Mouse (Mus musculus): ENCODE measurements around the gene Tmem253. TPM values are rescaled to one million over a fixed set of nuclear protein-coding genes. Genes with fewer than 3 reads are reported as not detected.

The Tmem253 gene
- total RNA-seq (2021), result under 1 TPM in 1 of 2 experiments, not detected in 1; 0.65 TPM

DNA sequence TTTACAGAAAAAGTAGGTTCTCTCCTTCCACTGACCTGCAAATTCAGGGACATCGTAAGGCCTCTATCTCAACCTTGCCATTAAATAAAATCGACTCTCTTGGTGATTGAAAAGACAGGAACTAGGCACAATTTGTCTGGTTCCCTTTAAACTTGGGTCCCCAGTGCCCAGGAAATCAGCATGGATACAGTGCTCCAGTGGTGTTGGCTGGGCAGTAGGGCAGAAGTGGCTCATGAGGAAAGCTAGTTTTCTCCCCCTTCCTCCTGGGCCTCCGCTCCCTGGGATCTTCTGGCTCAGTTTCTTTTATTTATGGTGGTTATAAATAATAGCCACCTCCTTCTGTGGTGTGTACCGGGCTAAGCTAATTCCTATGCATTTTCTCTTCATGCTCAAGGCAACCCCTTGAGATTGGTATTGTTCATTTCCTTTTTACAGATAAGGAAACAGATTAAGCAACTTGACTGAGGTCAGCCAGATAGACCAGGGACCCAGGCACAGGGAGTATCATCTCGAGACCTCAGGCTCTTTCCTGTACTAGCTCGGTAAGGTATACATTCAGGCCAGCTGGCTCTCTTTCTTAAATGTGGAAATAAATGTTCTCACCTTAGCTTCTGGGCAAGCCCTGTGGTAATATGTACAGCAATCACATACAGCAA lies at the start of gene Tmem253:
TSS of gene Tmem253 (plus strand) at position 214 of the 656 bp plus-strand sequence.
- DNase-seq, result no peak

DNA sequence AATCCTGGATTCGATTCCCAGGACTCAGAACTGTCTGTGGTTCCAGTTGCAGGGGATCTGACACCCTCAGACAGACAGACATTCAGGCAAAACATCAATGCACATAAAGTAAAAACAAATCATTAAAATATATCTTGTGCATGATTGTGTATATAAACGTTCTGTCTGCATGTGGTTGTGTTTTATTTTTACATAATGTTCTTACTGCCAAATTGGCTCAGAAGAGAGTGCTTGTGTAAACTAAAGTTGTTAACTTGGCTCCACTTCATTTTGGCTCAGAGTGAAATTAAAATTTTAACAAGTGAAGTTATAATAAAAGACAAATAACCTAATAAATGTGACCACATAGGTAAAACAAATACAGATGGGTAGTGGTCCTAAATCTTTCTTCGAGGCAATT lies 48.1 kb upstream of the Tmem253 start:
- DNase-seq, result no peak

- no peak for DNase-seq
Observed at GRCm38 (mm10) chr14:51979252-51979651, 36.2 kb upstream of the Tmem253 start.

DNA sequence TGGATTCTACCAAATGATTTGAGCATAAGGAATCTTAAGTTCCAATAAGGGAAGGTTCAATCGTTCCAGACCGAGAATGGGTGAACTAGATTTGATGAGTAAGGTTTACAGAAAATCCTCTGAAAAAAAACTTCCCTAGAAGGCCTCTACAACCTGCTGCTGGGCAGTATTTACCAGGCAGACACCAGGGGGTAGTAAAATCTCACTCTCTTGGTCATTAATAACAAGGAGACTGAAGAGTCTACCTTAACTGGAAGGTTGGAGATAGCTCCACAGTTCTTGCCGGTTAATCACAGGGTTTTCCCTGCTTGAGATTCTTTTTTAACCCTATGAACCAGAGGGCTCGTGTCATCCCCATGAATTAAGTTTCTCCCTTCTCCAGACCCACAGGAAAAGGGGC lies 32.2 kb upstream of the Tmem253 start:
- no peak for DNase-seq

DNA sequence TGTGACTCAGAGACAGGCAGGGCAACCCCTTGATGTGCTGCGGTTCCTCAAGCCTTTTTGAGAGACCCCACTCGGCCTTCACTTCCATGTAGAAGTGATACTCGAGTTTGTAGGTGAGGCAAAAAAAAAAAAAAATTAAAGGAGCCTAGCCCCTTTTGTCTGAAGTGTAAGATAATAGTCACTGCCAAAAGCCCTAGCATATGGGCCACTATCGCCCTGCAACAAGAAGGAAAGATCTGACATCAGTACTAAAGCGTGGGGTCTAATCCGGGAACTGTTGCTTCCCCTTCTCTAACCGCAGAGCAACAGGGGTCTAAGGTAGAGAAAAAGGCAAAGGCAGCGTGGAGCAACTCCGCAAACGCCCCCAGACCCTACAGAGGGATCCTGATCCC lies 31.6 kb upstream of the Tmem253 start:
- DNase-seq, result no peak

GRCm38 (mm10) chr14:51984247-51985231 lies 30.9 kb upstream of the Tmem253 start, which contains the start of gene Arhgef40:
TSS of gene Arhgef40 (plus strand) at chr14:51984719.
- DNase-seq, result peak; percentile 65 to 70

DNA sequence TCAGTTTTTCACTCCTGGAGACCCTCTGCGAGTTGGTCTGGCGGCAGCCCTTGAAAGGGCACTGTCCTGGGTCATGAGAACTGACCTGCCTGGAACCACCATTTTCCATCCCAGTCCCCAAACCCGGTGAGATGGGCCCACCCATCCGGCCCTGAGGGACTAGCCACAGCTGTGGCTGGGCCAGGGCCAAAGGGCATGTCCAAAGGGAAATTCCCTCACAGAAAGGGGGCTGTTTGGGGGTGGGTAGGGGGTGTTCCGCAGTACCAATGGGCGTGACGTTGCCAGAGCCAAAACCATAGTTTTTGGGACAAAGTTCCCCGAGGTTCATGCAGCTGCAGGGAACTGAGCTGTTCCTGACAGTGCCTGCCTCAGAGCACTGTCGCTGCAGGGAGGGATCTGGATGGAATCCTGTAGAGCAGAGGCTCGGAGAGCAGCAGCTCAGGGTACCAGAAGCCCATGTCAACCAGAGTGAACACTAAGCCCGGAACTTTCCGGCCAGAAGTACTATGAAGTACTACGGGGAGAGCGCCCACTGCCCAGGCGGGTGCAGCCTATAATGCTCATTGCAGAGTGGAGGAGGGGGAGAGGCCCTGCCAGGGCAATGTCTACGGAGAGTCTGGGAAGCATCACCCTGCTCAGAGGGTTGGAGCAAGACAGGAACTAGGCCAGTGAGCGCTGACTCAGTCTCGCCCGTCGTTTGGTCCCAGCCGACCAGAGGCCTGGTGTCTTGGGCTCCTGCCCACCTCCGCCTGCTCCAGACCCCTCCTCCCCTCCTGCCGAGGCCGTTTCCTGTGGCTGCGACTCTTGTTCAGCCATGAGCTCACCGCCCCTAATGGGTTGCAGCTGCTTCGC lies 29.9 kb upstream of the Tmem253 start:
- peak; percentile 67 to 78 for DNase-seq

GRCm38 (mm10) chr14:51986153-51986505 lies 29.3 kb upstream of the Tmem253 start:
- DNase-seq, result no peak

GRCm38 (mm10) chr14:51987177-51987576 lies 28.3 kb upstream of the Tmem253 start:
- DNase-seq, result no peak

GRCm38 (mm10) chr14:51988731-51989130 lies 26.7 kb upstream of the Tmem253 start:
- no peak for DNase-seq

- DNase-seq, result no peak
Observed at GRCm38 (mm10) chr14:51989461-51989970, 25.9 kb upstream of the Tmem253 start.

DNA sequence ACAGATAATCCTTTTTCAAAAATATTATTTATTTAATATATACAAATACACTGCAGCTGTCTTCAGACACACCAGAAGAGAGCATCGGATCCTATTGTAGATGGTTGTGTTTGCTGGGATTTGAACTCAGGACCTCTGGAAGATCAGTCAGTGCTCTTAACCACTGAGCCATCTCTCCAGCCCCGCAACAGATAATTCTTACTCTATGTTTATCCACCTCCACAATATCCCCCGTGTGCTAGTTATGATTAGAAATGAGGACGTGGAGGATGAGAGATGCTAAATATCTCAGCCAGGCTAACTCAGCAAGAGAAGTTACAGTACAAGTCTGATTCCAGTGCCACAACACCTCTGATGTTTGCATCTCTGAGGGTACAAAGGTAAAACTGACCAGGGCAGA lies 21.0 kb upstream of the Tmem253 start:
- DNase-seq, result no peak

GRCm38 (mm10) chr14:51995219-51995871 lies 20.1 kb upstream of the Tmem253 start:
- DNase-seq, result no peak

DNA sequence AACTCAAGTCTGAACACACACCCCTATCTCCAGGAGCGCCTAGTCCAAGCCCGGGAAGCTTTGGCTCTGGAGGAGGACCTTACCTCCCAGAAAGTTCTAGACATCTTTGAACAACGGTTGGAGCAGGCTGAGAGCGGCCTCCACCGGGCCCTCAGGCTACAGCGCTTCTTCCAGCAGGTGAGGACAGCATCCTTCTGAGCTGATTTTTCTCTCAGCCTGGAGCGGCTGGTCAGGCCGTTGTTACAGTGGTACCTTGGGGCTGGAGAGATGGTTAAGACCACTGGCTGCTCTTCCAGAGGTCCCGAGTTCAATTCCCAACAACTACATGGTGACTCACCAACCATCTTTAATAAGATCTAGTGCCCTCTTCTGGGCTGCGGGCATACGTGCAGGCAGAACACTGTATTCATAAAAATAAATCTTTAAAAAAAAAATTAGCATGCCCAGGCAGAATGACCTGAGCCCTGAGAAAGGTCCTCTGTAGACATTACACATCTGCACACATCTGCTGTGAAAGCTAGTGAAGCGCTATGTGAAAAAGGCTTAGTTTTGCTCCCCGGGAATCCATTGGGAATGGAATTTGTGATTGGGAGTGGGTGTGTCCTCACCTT lies 19.1 kb upstream of the Tmem253 start:
- DNase-seq, result no peak

GRCm38 (mm10) chr14:51996866-51997265 lies 18.6 kb upstream of the Tmem253 start:
- no peak for DNase-seq

- no peak for DNase-seq
Observed at GRCm38 (mm10) chr14:51997483-51997882, 18.0 kb upstream of the Tmem253 start.

DNA sequence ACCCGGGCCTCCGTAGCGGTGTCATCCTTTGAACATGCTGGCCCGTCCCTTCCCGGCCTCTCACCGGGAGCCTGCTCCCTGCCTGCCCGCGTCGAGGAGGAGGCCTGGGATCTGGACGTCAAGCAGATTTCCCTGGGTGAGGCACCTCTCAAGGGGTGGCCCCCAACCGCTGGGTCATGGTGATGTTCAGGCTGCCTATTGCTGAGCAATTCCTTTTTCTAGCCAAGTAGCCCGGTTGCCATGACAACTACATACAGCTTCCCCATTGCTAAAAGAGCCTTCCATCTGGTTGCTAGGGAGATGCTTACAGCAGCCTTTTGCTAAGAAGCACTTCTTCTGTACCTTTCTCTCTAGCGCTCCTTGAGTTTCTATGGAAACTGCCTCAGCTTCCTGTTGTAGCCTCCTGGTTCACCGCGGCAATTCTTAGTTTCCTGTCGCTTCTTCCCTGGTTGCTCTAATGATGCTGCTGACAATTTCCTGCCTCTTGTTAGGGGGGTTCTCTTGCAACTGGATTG lies 11.4 kb upstream of the Tmem253 start:
- DNase-seq, result peak; percentile 76

DNA sequence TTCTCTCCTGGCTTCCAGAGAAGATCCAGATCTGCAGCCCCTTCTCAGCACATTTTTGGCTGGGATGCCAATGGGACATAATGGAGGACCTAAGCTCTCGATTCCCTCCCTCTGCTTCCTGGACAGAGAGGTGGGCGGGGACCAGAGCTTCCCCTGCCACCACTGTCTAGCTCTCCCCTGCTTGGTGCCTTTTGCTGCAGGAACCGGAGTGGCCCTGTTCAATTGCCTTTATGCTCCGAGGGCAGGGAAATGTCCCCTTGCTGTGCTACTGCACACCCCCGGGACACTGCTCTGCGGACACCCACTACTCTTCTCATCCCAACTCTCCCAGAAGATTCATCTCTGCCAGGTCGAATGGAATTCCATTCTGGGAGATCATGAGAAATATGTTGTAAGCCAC lies 10.3 kb upstream of the Tmem253 start:
- DNase-seq, result no peak

GRCm38 (mm10) chr14:52005616-52006015 lies 9.8 kb upstream of the Tmem253 start:
- DNase-seq, result no peak

DNA sequence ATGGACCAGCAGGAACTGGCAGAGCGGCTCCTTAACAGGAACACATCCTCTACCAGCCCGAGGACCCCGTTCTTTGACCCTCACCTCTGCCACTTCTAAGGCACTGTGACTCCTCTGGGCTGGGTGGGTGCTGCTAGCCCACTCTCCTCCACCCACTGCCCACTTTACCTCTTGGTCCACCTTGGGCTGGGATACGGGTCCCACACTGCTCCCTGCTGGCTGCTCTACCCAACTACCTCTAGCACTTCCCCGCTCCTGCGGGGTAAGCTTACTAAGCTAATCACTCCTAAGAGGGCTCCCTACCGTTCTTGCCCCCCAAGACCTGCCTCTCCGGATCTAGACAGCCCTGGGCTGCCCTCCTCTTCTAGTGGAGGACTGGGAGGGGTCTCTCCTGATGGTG lies 9.2 kb upstream of the Tmem253 start:
- no peak for DNase-seq

- no peak for DNase-seq
Observed at GRCm38 (mm10) chr14:52006771-52007170, 8.7 kb upstream of the Tmem253 start.
